Mouse (Mus musculus): Measurements from ENCODE around the gene Thnsl1.

DNA sequence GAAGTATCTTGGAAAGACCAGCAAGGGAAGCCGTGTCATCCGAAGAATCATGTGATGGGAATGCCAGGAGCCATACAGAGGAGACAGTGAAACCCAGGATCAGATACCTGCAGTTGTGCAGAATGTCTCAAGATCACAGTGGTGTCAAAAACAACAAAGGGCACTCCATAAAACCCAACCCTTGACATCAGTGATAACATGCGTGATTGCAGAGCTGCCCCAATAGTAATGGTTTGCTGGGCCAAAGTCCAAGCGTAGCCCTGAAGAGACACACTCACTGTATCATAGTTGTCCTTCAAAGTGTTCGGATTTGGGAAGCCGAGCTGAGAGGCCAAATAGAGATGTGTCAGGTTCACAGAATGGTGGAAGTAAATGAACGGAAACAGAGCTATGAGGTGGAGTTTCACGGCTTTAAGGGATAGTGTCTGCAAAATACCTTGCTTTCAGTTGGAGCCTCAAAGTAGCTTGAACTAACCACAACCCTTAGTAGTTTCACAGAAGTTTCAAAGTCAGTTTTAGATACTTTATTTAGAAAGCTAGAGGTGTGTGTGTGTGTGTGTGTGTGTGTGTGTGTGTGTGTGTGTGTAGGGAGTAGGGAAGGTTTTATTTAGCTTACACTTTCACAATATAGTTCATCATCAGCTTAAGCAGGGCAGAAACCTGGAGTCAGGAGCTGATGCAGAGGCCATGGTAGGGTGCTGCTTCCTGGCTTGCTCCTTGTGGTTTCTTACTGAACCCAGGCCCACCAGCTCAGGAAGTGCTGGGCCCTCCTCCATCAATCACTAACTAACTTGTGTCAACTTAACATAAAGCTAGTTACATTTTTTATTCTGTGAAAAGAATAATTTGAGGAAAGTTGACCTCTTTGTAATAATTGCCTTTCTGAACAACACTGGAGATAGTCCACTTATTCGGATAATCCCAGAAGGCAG, 17.2 kb downstream of the Thnsl1 start:
- TF ChIP-seq HCFC1 (IDR thresholded peaks at IDR 0.05; ENCODE audit: borderline replicate concordance, insufficient read depth, low read length) (no peak), ZNF384 (IDR thresholded peaks at IDR 0.05; ENCODE audit: low read depth, low read length) (no peak), CHD2 (IDR thresholded peaks at IDR 0.05; ENCODE audit: low read depth, low read length) (no peak), ZC3H11A (IDR thresholded peaks at IDR 0.05; ENCODE audit: borderline replicate concordance, low read depth, low read length) (no peak)

Measured in ES-E14 (cell line).